Mouse (Mus musculus): Measurements from ENCODE around the gene Olfr558.

DNA sequence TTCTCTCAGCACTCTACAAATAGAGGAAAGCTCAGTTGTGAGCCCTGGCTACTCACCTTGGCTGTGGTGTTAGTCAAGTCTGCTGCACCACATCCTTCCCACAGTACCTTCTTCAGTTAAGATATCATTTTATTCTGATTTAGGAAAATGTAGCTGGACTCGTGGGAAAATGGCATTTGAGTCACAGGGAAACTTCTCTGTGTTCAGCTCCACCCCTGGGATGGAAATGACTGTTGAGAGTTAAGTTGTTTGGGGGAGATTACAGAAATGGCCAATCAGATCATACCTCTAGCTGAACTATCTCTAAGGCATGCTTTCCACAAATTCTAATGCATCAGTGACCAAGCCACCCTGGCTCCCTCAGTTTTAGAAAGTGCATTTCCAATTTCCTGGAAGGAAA, 17.0 kb downstream of the Olfr558 start, which contains the start of gene Olfr33:
- TF ChIP-seq CTCF (IDR thresholded peaks at IDR 0.05; ENCODE audit: low read depth) (no peak), EP300 (IDR thresholded peaks at IDR 0.05; ENCODE audit: low read depth) (no peak)
